Mouse (Mus musculus) CH12.LX (cell line): ENCODE measurements at regions not wholly inside any gene's neighbourhood (a gene's known extent, or its start where the extent isn't known, plus 50 kb on each side); places are given as distances from the start of the nearest gene placed in this dataset.

ENCODE experiments used
- DNase-seq: peaks from one replicate; pipeline ENCODE4 v3.0.0-alpha.2; 2013; ENCODE audit errors: extremely low read depth
- H3K27ac ChIP-seq: 2 replicates; pipeline ENCODE4 v1.5.1; 2012; ENCODE audit warnings: low read depth, mild to moderate bottlenecking, control low read depth, moderate library complexity; ENCODE audit not compliant: insufficient read depth
- H3K27me3 ChIP-seq: replicated peaks from 2 replicates; pipeline ENCODE3; 2012; ENCODE audit warnings: inconsistent platforms
- H3K36me3 ChIP-seq, 2 experiments: replicated peaks in 1 of 2; 2 replicates each; pipeline versions ENCODE3 to v1.6.1; 2012; ENCODE audit warnings: inconsistent platforms in 1 of 2, low read length in 1 of 2, mild to moderate bottlenecking in 1 of 2, mixed read lengths in 1 of 2, moderate library complexity in 1 of 2; ENCODE audit not compliant: control insufficient read depth in 1 of 2, insufficient read depth in 1 of 2
- H3K4me1 ChIP-seq, 2 experiments: 2 replicates each; pipeline ENCODE4 v1.6.1; 2012; ENCODE audit warnings: inconsistent platforms in 1 of 2, moderate library complexity in 1 of 2; ENCODE audit not compliant: insufficient read depth in 2 of 2, control insufficient read depth in 1 of 2
- H3K4me2 ChIP-seq: 2 replicates; pipeline ENCODE4 v1.6.1; 2012; ENCODE audit warnings: low read depth, mild to moderate bottlenecking, control low read depth; ENCODE audit not compliant: poor library complexity, insufficient read depth, severe bottlenecking
- H3K4me3 ChIP-seq, 3 experiments: fragments of 150-350 bp in 1 of 3; sonication (generic) in 1 of 3; replicated peaks in 1 of 3; 2 replicates each; pipeline versions ENCODE3 to v1.5.1; 2011 to 2012; ENCODE audit warnings: low read depth in 2 of 3, low read length in 2 of 3, mild to moderate bottlenecking in 2 of 3, moderate library complexity in 2 of 3, control low read depth in 1 of 3, improper control_type of control experiment in 1 of 3, inconsistent platforms in 1 of 3, mixed read lengths in 1 of 3; ENCODE audit not compliant: poor library complexity in 1 of 3
- H3K79me2 ChIP-seq: replicated peaks from 2 replicates; pipeline ENCODE4 v1.6.1; 2012; ENCODE audit warnings: mild to moderate bottlenecking, moderate library complexity; ENCODE audit not compliant: control insufficient read depth, poor library complexity, insufficient read depth, severe bottlenecking; ENCODE audit errors: extremely low read depth
- H3K9ac ChIP-seq: 2 replicates; pipeline ENCODE4 v1.6.1; 2012; ENCODE audit warnings: low read depth, mild to moderate bottlenecking, control low read depth, moderate library complexity; ENCODE audit not compliant: insufficient read depth
- H3K9me3 ChIP-seq: replicated peaks from 2 replicates; pipeline ENCODE3; 2012; ENCODE audit warnings: low read length, inconsistent platforms, mixed read lengths
- BHLHE40 ChIP-seq: IDR thresholded peaks from 2 replicates; pipeline ENCODE4 v1.6.1; 2011; ENCODE audit warnings: mild to moderate bottlenecking, low read depth, low read length, improper control_type of control experiment
- CHD2 ChIP-seq: IDR thresholded peaks from 2 replicates; pipeline ENCODE4 v1.6.1; 2011; ENCODE audit warnings: low read length, improper control_type of control experiment
- CTCF ChIP-seq, 2 experiments: IDR thresholded peaks in 1 of 2; conservative IDR thresholded peaks in 1 of 2; 2 replicates each; pipeline ENCODE4 v1.5.1; 2011 to 2012; ENCODE audit warnings: low read depth in 2 of 2, low read length in 2 of 2, improper control_type of control experiment in 1 of 2, inconsistent platforms in 1 of 2, mild to moderate bottlenecking in 1 of 2, moderate library complexity in 1 of 2
- E2F4 ChIP-seq: IDR thresholded peaks from 2 replicates; pipeline ENCODE4 v1.6.1; 2011; ENCODE audit warnings: low read depth, low read length, improper control_type of control experiment; ENCODE audit not compliant: insufficient replicate concordance
- IRF4 ChIP-seq: IDR thresholded peaks from 2 replicates; pipeline ENCODE4 v1.6.1; 2014; ENCODE audit warnings: low read depth, mild to moderate bottlenecking, inconsistent platforms, low read length, improper control_type of control experiment
- JUND ChIP-seq: conservative IDR thresholded peaks from 2 replicates; pipeline ENCODE4 v1.6.1; 2011; ENCODE audit warnings: low read depth, low read length, improper control_type of control experiment
- MAFK ChIP-seq: IDR thresholded peaks from 2 replicates; pipeline ENCODE4 v1.6.1; 2011; ENCODE audit warnings: low read length, improper control_type of control experiment; ENCODE audit not compliant: insufficient replicate concordance
- MAX ChIP-seq: IDR thresholded peaks from 2 replicates; pipeline ENCODE4 v1.6.1; 2011; ENCODE audit warnings: low read length, improper control_type of control experiment
- MAZ ChIP-seq: IDR thresholded peaks from 2 replicates; pipeline ENCODE4 v1.6.1; 2012; ENCODE audit warnings: low read depth, mild to moderate bottlenecking, inconsistent platforms, low read length, improper control_type of control experiment, moderate library complexity
- MEF2A ChIP-seq: IDR thresholded peaks from 2 replicates; pipeline ENCODE4 v1.6.1; 2014; ENCODE audit warnings: low read depth, mild to moderate bottlenecking, inconsistent platforms, low read length, improper control_type of control experiment, borderline replicate concordance
- MXI1 ChIP-seq: IDR thresholded peaks from 2 replicates; pipeline ENCODE4 v1.6.1; 2011; ENCODE audit warnings: mild to moderate bottlenecking, low read depth, low read length, improper control_type of control experiment
- MYC ChIP-seq: IDR thresholded peaks from 2 replicates; pipeline ENCODE4 v1.6.1; 2011; ENCODE audit warnings: low read depth, mild to moderate bottlenecking, improper control_type of control experiment, low read length
- POLR2A ChIP-seq: IDR thresholded peaks from 2 replicates; pipeline ENCODE4 v1.6.1; 2011; ENCODE audit warnings: low read depth, mild to moderate bottlenecking, improper control_type of control experiment, low read length
- RAD21 ChIP-seq: IDR thresholded peaks from 2 replicates; pipeline ENCODE4 v1.6.1; 2011; ENCODE audit warnings: low read depth, mild to moderate bottlenecking, low read length, improper control_type of control experiment, moderate library complexity
- TCF12 ChIP-seq: IDR thresholded peaks from 2 replicates; pipeline ENCODE4 v1.6.1; 2014; ENCODE audit warnings: low read depth, mild to moderate bottlenecking, inconsistent platforms, low read length, improper control_type of control experiment
- USF1 ChIP-seq: IDR thresholded peaks from 2 replicates; pipeline ENCODE4 v1.6.1; 2014; ENCODE audit warnings: low read depth, mild to moderate bottlenecking, inconsistent platforms, low read length, improper control_type of control experiment
- USF2 ChIP-seq: conservative IDR thresholded peaks from 2 replicates; pipeline ENCODE4 v1.6.1; 2011; ENCODE audit warnings: low read depth, low read length, improper control_type of control experiment
- ZKSCAN1 ChIP-seq: IDR thresholded peaks from 2 replicates; pipeline ENCODE4 v1.6.1; 2012; ENCODE audit warnings: low read depth, inconsistent platforms, low read length, improper control_type of control experiment, borderline replicate concordance
- ZNF384 ChIP-seq: IDR thresholded peaks from 2 replicates; pipeline ENCODE4 v1.6.1; 2012; ENCODE audit warnings: low read depth, low read length, improper control_type of control experiment, inconsistent platforms
- dilution Hi-C: fragments of 300-500 bp; cut with MboI; formaldehyde crosslinking; loops from 2 replicates; pipeline ENCODE4 v1.14.3; 2020; ENCODE audit warnings: low sequenced_read_pairs; ENCODE audit not compliant: extremely low pct_unique_long_range_greater_than_20kb, extremely low pct_ligation_motif_present
- in situ Hi-C: fragments of 300-500 bp; cut with MboI; formaldehyde crosslinking; loops from 3 replicates; pipeline ENCODE4 v1.14.3; 2019; ENCODE audit warnings: low sequenced_read_pairs, low pct_ligation_motif_present, low pct_unique_long_range_greater_than_20kb, mixed read lengths

GRCm38 (mm10) chr3:120000281-120000680 is 216.0 kb upstream of the Ptbp2 start:
- DNase-seq = no peak
- Histone ChIP-seq H3K4me3 (no peak overlapping the region), H3K27ac (no peak overlapping the region), H3K9ac (no peak overlapping the region), H3K4me2 (no peak overlapping the region), H3K36me3 (no peaks in the 10 kb centered on the region), H3K9me3 (peaks cover 61% of the 10 kb centered on the region), H3K4me1 (no peaks in the 10 kb centered on the region), H3K27me3 (no peaks in the 10 kb centered on the region), H3K79me2 (no peaks in the 10 kb centered on the region)
- in situ Hi-C loops (no loop called here), dilution Hi-C loops (no loop called here)
- TF ChIP-seq POLR2A = no peak
- no peak for TF ChIP-seq JUND
- TF ChIP-seq MEF2A = no peak
- no peak for TF ChIP-seq CTCF (conservative IDR thresholded peaks at IDR 0.05 in 1 of 2, IDR thresholded peaks at IDR 0.05 in 1 of 2; ENCODE audit: low read depth in 2 of 2, low read length in 2 of 2)
- no peak for TF ChIP-seq CHD2
- TF ChIP-seq ZNF384 = no peak
- TF ChIP-seq TCF12 = no peak
- TF ChIP-seq ZKSCAN1 = no peak
- no peak for TF ChIP-seq E2F4

- Histone ChIP-seq H3K79me2 (no peaks in the 10 kb centered on the region), H3K4me1 (no peaks in the 10 kb centered on the region), H3K9me3 (peaks cover 64% of the 10 kb centered on the region), H3K36me3 (no peaks in the 10 kb centered on the region)
- in situ Hi-C loops = no loop called here
- TF ChIP-seq USF1 (no peak), MAFK (no peak), MAZ (no peak), BHLHE40 (no peak), MXI1 (no peak), MAX (no peak), MEF2A (no peak), USF2 (no peak), MYC (no peak), RAD21 (no peak), ZKSCAN1 (no peak), IRF4 (no peak)
- TF ChIP-seq, all 38 proteins: peak for 0
- H3K27ac ChIP-seq = no peak overlapping the region
- no peaks in the 10 kb centered on the region for H3K27me3 ChIP-seq
- no peak overlapping the region for H3K9ac ChIP-seq
- H3K4me2 ChIP-seq = no peak overlapping the region
- no peak for DNase-seq
- dilution Hi-C loops = no loop called here
- no peak overlapping the region for H3K4me3 ChIP-seq
These were observed 212.2 kb upstream of the Ptbp2 start for GRCm38 (mm10) chr3:119996258-119996988.
